Mouse (Mus musculus): ENCODE data around the gene Cab39. TPM values are rescaled to one million over a fixed set of nuclear protein-coding genes. Genes with fewer than 3 reads are reported as not detected.
"Not testable (repeated sequence)": the region's sequence is repeated elsewhere in the genome, so short reads cannot be mapped to it uniquely, and the experiment has no call there.

Cab39 gene
- total RNA-seq, 2 experiments from 2014 or later: 120 to 158 TPM

DNA sequence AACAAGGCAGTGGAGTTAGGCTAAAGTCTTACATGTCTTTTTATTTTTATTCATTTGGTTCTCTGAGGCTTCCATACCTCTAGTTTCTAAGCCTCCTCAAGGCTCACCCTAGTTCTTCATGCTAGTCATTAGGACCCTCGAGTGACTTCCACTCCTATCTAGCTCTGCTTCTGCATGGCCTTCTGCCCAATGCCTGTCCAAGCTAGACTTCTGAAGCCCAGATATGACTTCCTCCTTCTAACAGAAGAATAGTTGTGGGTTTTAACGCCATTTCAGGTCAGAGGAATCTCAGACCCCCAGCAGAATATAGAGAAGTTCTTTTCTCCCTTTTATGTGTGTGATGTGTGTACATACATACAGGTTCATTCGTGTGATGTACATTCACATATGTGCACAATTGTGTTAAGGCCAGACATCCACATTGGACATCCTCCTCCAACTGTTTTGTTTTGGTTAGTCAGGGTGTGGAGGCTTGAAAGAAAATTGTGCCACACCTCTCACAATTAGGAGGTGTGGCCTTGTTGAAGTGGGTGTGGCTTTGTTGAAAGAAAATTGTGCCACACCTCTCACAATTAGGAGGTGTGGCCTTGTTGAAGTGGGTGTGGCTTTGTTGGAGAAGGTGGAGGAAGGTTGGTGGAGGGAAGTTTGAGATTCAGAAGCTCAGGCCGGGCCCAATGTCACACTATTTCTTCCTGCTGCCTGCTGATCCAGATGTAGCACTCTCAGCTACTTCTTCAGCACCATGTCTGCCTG lies 13.6 kb upstream of the Cab39 start:
- no peak for DNase-seq (ENCODE audit: low spot score in 2 of 2)

DNA sequence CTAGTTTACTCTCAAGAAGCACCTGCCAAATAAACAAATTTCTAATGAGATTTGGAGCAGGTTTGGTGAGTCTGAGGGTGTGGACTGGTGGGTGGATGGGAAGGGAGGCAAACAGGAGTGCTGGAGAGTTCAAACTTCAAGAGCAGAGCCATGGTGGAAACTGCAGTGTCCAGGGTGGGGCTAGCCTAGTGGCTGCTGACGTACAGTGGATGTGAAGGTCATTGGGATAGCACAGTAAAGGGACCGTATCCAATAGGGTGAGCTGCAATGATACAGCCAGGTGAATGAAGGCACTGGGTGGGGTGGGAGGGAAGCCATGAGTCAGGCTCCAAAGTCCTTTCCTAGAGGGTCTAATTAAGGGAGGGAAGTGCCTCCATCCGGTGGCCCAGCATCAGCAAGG lies 2.7 kb upstream of the Cab39 start:
- DNase-seq (ENCODE audit: low spot score in 2 of 2): no peak

DNA sequence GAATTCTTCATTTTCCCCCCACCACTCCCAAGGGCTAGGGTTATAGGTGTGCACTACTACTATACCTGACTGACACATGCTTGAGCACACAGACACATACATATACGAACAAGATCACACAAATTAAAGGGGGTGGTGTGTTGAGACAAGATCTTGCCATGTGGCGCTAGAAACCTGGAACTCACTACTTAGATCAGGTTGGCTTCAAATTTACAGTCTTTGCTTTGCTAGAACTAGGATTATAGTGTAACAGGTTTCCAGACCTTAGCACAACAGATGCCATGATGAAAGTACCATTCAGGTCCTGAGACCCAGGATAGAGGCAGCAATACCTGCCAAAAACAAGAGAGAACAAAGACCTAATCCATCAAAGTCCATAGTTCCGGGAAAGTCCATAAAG lies 1.8 kb upstream of the Cab39 start:
- no peak for DNase-seq (ENCODE audit: low spot score in 2 of 2)

DNA sequence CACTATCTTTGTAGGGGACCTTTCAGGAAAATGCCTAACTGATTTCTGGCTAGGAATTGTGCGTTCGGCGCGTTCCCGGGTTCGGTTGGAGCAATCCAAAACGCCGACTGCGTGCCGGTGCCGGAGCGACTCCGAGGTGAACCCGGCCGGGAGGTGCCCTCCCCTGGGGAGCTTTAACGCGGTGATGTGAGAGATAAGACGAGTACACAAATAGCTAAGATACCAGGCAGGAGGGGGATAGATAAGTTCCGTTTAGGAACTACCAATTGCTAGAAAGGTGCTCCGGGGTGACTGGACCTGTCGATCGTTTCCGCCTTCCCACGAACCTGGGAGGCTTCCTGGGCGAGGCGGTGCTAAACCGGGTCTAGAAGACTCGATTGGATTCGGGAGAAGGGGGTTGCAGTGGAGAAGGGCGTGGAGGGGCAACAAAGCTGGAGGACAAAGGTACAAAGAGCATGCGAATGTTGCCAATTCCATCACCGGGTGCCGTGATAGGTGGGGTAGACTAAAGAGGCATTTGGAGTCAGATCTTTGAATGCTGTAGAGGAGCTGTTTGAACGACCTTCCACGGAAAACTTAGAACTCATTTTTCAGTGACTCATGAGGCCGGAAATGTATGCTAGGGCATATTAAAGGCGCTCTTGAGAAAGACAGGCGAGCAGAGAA lies 998 bp downstream of the Cab39 start:
- peak in 1 of 2 experiments; percentile 38 for DNase-seq (ENCODE audit: low spot score in 2 of 2)

DNA sequence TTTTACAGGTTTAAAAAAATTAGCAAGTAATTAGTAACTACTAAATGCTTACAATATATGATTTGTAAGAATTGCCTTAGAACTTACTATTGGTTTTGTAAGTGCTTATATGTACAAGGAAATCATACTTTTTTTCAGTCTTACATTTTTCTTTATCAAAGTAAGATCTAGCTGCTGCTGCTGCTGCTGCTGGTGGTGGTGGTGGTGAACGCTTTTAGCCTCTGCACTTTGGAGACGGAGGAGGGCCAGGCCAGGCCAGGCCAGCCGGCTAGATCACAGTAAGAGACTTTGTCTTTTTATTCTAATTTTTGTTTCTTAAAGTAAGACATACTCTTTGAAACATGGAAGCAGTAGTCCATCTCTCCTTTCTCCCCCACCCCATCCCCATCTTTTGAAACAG lies 2.0 kb downstream of the Cab39 start:
- DNase-seq (ENCODE audit: low spot score in 2 of 2): no peak

DNA sequence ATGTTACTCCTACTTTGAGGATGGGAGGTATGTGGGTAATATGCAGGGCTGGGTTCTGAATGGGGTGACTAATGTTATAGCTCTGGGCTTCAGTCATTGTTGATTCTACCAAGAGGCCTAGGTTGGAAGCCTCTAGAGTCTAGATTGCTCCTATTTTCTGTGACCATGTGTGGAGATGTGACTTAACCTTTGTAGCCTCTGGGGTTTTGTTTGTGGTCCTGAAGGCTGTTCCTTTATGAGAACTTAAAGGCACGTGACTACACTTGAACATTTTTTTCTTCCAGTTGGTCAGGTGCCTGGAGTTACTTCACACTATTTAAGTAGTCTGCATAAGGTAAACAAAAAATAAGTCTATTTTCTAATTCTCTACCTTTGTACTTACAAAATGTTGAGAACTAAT lies 6.5 kb downstream of the Cab39 start:
- DNase-seq (ENCODE audit: low spot score in 2 of 2): no peak

DNA sequence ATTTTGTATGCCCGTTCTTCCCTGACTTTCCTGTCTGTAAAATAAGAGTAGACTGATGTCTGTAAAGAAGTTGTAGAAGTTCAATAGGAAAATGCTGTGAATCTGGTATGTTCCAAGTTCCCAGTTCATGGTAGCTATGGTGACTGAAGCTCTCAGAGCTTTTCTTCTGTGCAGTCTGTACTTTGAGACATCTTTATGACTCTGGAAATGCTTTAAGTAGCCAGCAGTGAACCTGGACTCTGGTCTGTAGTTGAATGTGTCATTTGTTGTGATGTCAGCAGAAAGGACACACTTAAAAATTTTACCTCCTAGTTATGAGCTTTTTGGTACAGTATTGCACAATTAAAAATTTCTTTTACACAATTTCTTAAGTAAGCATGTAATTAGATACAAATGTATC lies 9.3 kb downstream of the Cab39 start:
- no peak for DNase-seq (ENCODE audit: low spot score in 2 of 2)

DNA sequence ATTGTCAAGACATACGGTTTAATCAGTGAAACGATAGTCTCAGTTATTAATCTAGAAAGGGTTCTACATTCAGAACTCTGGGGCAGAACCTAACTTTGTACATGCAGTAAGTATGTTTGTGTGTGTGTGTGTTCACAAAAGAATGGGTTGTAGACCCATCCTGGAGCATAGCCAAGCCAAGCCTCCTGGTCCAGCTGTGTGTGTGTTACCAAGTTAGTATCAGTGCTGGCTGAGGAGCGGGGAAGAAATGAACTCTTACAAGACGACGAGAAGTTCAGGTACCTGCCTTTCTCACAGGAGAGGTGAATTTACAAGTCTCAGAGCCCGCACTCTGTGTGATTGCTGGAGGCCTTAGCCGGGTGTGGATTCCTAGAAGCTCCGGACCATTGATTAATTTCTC lies 11.3 kb downstream of the Cab39 start:
- DNase-seq (ENCODE audit: low spot score in 2 of 2): no peak

DNA sequence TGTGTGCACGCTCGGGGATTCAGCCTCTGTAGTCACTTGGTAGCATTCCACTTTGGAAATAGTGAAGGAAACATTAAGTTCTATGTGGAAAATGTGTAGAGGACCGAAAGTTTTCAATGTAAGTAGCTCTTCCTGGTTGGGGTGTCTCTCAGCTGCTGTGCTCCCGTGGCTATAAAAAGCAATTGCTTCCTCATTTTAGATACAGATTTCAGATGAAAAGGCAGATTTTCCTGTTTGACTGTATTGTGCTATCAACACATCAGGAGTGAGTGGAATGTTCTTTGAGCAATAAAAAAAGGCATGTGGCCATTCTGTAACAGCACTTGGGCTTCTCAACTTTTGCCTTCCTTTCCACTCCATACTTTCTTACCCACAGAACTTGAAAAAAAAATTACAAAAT lies 16.0 kb downstream of the Cab39 start:
- DNase-seq (ENCODE audit: low spot score in 2 of 2): no peak

DNA sequence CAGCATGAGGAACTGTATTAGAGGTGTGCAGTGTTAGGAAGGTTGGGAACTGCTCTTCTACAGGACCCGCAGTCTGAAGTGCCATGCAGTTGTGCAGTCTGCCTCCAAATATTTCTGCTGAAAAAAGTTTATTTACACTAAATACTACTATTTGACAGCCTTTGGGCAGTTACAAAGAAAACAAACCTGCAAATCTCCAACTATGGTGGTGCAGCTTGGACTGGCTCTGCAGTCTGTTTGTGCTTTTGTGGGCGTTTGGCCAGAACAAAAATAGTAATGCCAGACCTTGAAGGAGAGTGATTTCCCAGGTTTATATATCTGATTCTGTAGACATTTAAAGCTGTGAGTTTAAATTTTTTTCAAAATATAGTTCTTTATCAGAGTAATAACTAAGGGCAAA lies 17.1 kb downstream of the Cab39 start:
- no peak for DNase-seq (ENCODE audit: low spot score in 2 of 2)

DNA sequence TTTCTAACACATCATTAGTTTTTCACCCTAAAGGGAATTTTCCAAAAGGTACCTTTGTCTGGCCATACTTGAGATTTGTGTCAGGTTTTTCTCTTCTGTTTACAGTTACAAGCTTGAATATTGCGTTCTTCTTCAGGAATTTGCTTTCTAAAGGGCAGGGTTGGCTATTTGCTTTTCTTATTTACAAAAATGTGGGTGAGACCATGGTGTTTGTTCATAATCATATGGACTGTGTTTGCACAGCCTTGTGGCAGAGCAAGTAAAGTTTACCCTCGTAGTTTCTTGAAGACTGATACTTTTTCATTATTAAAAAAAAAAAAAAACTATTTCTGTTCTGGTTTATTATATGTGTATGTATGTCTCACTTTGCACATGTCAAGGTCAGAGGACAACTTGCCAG lies 17.5 kb downstream of the Cab39 start:
- DNase-seq (ENCODE audit: low spot score in 2 of 2): no peak

DNA sequence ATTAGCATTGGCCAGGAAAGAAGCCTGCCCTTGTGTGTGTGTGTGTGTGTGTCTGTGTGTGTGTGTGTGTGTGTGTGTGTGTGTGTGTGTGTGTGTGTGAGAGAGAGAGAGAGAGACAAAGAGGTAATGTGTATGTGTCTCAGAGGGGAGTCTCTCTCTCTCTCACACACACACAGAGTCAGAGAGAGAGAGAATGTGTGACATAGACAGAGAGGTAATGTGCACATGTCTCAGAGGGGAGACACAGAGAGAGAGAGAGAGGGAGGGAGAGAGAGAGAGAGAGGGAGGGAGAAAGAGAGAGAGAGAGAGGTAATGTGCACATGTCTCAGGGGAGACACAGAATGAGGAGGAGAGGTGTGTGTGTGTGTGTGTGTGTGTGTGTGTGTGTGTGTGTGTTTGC lies 21.0 kb downstream of the Cab39 start:
- not testable (repeated sequence) for DNase-seq (ENCODE audit: low spot score in 2 of 2)

DNA sequence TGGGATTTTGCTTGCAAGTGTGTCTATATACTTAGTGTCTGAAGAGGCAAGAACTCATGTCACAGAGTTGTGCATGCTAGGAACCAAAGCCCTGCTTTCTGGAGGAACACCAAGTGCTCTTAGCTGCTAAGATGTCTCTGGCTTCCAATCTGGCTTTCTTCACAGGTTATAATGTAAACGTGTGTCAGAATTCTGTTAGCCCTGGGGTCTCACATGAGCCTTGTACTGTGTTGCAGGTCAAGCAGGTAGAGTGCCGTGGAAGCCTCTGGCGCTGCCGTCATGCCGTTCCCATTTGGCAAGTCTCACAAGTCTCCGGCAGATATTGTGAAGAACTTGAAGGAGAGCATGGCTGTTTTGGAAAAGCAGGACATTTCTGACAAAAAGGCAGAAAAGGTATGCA lies 24.9 kb downstream of the Cab39 start:
- DNase-seq (ENCODE audit: low spot score in 2 of 2): no peak

DNA sequence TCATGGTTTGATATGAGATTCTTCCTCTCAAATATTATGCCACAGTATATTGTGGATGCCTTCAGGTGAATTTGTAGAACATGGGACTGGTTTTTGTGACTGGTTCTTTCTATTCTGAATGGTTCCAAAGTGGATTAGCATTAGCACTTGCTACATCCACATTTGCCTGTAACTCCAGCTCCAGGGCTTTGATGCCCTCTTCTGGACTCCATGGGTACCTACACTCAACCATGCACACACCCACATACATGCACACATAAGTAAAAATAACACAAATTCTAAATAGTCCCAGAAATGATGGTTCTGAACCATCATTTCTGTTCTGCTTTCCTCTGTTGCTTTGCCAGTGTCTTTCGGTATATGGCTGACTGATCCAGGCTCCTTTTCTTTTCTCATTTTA lies 26.5 kb downstream of the Cab39 start:
- DNase-seq (ENCODE audit: low spot score in 2 of 2): no peak

DNA sequence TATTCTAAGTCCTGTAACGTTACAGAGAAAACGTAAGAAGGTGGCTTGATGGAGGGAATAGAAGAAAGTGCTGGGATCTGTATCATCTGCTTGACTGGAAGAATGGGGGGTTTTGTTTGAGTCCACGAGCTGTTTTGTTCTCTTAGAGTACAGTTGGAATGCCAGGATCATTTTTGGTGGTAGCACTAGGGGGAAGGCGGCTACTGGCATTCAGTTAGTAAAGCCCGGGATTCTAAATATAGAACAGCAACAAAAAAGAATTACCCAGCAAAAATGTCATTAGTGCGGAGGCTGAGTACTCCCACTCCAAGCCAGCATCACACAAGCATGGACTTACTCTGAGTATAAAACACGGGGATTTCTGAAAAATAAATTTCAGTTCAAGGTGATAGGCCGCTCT lies 29.0 kb downstream of the Cab39 start:
- no peak for DNase-seq (ENCODE audit: low spot score in 2 of 2)

DNA sequence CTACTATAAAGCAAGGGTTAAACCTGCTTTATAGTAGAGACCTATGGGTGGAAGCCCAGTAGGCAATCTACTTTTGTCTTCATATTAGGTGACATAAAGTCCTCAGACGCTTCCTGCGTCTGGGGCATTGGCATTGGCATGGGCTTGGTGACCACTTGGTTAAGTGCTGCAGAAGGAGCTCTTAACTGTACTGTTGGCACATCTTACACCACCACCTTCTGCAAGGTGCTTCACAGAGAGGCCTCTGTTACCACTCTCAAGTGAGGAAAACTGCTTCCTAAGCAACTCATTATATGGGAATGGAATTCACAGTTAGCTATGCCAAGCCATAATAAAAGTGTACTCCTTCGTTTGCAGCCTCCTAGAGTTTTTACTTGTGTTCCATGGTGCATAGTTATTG lies 31.7 kb downstream of the Cab39 start:
- no peak for DNase-seq (ENCODE audit: low spot score in 2 of 2)

DNA sequence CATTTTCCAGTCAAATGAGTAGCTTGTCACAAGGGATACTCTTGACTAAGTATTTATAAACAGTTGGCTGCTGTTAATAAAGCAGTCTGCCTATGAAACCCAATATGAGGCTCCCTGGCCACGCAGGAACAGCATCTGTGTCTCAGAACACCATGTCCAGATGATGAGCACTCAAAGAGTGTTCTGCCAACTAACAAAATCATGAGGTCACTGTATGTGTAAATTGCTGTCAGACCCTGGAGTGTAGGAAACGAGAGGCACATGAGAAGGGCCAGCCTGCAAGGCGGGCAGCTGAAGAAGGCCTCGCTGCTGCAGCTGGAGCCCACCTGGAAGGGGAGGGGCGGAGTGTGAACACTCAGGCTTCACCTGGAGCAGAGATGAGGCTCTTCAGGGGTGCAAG lies 33.9 kb downstream of the Cab39 start:
- DNase-seq (ENCODE audit: low spot score in 2 of 2): no peak

DNA sequence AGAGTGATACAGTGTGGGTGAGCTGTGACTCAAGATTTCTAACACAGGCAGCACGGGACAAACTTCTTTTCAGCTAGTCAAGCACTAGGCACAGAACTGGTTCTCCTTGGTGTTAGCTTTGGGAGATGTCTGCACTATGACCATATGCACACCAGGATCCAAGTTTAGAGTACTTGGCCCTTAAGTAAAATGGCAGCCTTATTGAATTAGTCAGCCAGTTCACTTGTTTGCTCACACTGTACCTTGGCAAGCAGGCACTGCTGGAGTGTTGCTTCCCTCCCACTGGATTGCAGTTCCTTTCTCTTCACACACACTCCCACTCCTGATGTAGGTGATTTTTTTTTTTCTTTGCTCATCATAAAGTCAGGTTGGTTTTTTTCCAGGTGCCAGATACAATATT lies 35.8 kb downstream of the Cab39 start:
- DNase-seq (ENCODE audit: low spot score in 2 of 2): no peak

DNA sequence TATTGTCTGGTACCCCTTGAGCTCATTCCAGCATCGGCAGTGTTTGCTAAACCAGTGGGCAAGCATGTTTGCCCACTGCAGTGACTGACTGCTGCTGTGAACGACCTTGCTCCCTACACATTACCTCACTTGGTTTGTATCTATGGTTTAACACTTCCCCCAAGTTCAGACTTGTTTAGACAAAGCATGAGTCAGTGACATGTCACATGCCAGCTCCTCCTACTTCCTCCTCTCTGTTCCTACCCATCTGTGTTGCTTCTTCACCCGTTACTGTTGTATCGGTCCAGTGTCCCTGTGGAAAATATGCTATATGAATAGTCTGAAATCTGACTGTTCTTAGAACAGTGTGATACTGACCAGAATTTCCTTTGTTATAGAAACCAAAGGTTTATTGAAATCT lies 44.8 kb downstream of the Cab39 start:
- DNase-seq (ENCODE audit: low spot score in 2 of 2): no peak

DNA sequence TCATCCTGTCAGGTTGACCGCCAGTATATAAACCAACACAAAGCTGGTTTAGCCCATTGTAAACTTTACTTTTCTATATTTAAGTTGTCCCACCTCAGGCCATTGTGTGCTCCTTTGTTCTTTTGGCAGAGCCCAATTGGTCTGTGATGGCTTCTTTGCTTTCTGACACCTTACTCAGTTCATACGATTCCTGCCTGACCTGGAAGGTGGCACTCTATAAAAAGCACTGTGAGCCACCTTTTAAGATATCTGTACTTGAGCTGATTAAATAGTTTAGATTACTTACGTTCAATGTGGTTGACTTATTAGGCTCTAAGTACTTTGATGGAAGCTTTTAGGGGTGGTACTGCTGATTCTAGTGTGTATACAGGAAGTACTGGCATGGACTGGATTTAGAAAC lies 46.1 kb downstream of the Cab39 start:
- DNase-seq (ENCODE audit: low spot score in 2 of 2): no peak

DNA sequence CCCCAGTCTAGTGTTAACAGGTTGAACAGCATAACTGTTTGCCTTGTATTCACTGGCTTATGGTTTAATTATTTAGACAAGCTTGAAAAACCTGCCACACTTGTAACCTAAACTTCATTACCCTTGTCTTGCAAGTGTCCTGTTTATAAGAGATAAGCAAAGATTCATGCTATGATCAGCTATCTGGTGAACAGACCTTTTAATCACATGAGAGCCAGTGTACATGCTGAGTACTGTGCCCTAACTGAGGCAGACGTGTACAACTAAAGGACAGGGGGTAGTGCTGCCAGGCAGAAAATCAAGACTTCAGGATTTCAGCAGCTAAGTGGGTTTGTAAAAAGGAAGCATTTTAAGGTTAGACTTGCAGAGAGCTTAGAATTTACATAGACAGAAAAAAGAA lies 46.5 kb downstream of the Cab39 start:
- DNase-seq (ENCODE audit: low spot score in 2 of 2): no peak

DNA sequence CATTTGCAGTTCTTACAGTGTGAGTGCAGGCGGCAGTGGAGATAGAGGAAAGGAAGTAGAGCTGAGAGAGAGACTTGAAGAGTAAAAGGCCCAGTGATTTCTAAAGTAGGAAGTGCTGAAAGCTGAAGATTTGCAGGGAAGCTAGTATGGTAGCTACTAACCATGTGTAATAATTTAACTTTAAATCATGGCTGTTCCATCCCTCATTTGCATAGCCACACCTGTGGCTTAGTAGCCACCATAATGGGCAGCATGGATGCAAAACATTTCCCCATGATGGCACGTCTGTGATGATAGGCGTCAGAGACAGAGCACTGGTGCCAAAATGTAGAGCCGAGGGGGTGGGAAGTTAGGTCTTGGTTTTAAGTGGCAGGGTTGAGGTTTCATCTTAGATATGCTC lies 47.2 kb downstream of the Cab39 start:
- DNase-seq (ENCODE audit: low spot score in 2 of 2): no peak

DNA sequence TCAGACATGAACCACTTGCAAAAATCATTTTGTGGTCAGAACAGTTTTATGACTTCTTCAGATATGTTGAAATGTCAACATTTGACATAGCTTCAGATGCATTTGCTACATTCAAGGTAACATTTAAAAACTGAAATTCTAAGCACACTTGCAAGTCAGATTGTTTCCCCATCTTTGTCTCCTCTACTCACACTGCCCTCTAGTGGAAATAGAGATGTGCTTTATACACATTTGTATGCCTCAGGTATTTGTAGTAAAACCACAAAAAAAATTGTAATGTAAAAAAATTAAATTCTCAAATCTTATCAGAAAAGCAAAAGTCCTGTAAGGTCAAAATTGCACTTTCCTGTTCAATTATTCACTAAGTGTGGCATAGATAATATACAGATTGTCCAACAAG lies 49.0 kb downstream of the Cab39 start:
- no peak for DNase-seq (ENCODE audit: low spot score in 2 of 2)
